Mouse (Mus musculus) megakaryocyte-erythroid progenitor cell, adult 5-6 weeks (primary cell): ENCODE data around the gene Gm49380. TPM values are rescaled to one million over a fixed set of nuclear protein-coding genes. Genes with fewer than 3 reads are reported as not detected.

Experiments used
- ATAC-seq: replicated peaks from 2 replicates; pipeline ENCODE4 v1.8.0; 2016; ENCODE audit warnings: mild to moderate bottlenecking, inconsistent platforms; ENCODE audit not compliant: severe bottlenecking, poor library complexity, low FRiP score, low TSS enrichment
- total RNA-seq, 2 experiments: library from RNA; stranded (forward) in 1 of 2; stranded (reverse) in 1 of 2; fragments of 200-1000, 215-1000 nt in 1 of 2; fragments of >200 nt in 1 of 2; fragmentation: Nextera tagmentation in 1 of 2; gene quantifications; 2 replicates each; pipeline ENCODE4 v1.2.3; 2014 to 2017

Gm49380 gene
- not detected in 2 replicates for total RNA-seq (2014; fragmentation: Nextera tagmentation)
- not detected in 2 replicates for total RNA-seq (2017)

GRCm38 (mm10) chr9:44113105-44113789 lies at the start of gene Gm49380, which contains the start of gene Rnf26:
TSS of gene Gm49380 (minus strand) at chr9:44113500.
TSS of gene Rnf26 (minus strand) at chr9:44113517.
- ATAC-seq: peak; percentile 91

- ATAC-seq: no peak
Observed at GRCm38 (mm10) chr9:44159886-44160285, 46.6 kb upstream of the Gm49380 start.

- ATAC-seq: peak; percentile 75
Observed at GRCm38 (mm10) chr9:44147290-44147689, 34.0 kb upstream of the Gm49380 start.

GRCm38 (mm10) chr9:44144718-44145060 lies 31.4 kb upstream of the Gm49380 start:
- no peak for ATAC-seq

- ATAC-seq: no peak
Observed at GRCm38 (mm10) chr9:44144023-44144717, 30.9 kb upstream of the Gm49380 start.

- ATAC-seq: no peak
Observed at GRCm38 (mm10) chr9:44143421-44143820, 30.1 kb upstream of the Gm49380 start.

- ATAC-seq: no peak
Observed at GRCm38 (mm10) chr9:44141951-44142350, 28.7 kb upstream of the Gm49380 start.

GRCm38 (mm10) chr9:44137846-44138245 lies 24.5 kb upstream of the Gm49380 start:
- no peak for ATAC-seq

- peak; percentile 36; the same call in 1 of the 2 replicates for ATAC-seq
Observed at GRCm38 (mm10) chr9:44135731-44136411, 22.6 kb upstream of the Gm49380 start.

- ATAC-seq: no peak; the same call in 1 of the 2 replicates
Observed at GRCm38 (mm10) chr9:44134851-44135730, 21.8 kb upstream of the Gm49380 start.

- ATAC-seq: no peak
Observed at GRCm38 (mm10) chr9:44134101-44134850, 21.0 kb upstream of the Gm49380 start, which contains the start of gene Mcam. TSS of gene Mcam (plus strand) at chr9:44134469.

- no peak for ATAC-seq
Observed at GRCm38 (mm10) chr9:44133287-44133686, 20.0 kb upstream of the Gm49380 start.

- no peak for ATAC-seq
Observed at GRCm38 (mm10) chr9:44132200-44132599, 18.9 kb upstream of the Gm49380 start.

GRCm38 (mm10) chr9:44131276-44131590 lies 17.9 kb upstream of the Gm49380 start:
- ATAC-seq: no peak

GRCm38 (mm10) chr9:44130581-44131275 lies 17.4 kb upstream of the Gm49380 start:
- ATAC-seq: no peak

- ATAC-seq: no peak
Observed at GRCm38 (mm10) chr9:44130034-44130433, 16.7 kb upstream of the Gm49380 start.

- no peak for ATAC-seq
Observed at GRCm38 (mm10) chr9:44129633-44130032, 16.3 kb upstream of the Gm49380 start.

- ATAC-seq: no peak
Observed at GRCm38 (mm10) chr9:44127351-44127801, 14.1 kb upstream of the Gm49380 start.
